Mouse (Mus musculus) lung, adult 2 months (tissue): ENCODE results near the gene Cdh22.

Experiments used
- CTCF ChIP-seq: fragments of 200-500 bp; IDR thresholded peaks from 2 replicates; pipeline ENCODE4 v1.5.1; 2011; ENCODE audit warnings: mild to moderate bottlenecking, low read length, control low read depth; ENCODE audit not compliant: insufficient read depth
- POLR2A ChIP-seq: fragments of 200-500 bp; IDR thresholded peaks from 2 replicates; pipeline ENCODE4 v1.6.1; 2011; ENCODE audit warnings: low read depth, mild to moderate bottlenecking, control low read depth, low read length, borderline replicate concordance; ENCODE audit errors: extremely low read depth

- TF ChIP-seq CTCF, result no peak
- no peak for TF ChIP-seq POLR2A
These were observed 172.8 kb downstream of the Cdh22 start for GRCm38 (mm10) chr2:165061638-165062433.
